Mouse (Mus musculus) olfactory bulb, adult 2 months (tissue): ENCODE data around the gene Ifna14. TPM values are rescaled to one million over a fixed set of nuclear protein-coding genes. Genes with fewer than 3 reads are reported as not detected.

Source experiments
- H3K27ac ChIP-seq: fragments of 200-500 bp; 2 replicates; pipeline ENCODE4 v1.5.1; 2012; ENCODE audit warnings: low read depth, low read length; ENCODE audit not compliant: insufficient read depth
- H3K4me1 ChIP-seq: fragments of 200-500 bp; 2 replicates; pipeline ENCODE4 v1.6.1; 2012; ENCODE audit warnings: low read length; ENCODE audit not compliant: control insufficient read depth, insufficient read depth
- H3K4me3 ChIP-seq: fragments of 200-500 bp; 2 replicates; pipeline ENCODE4 v1.5.1; 2012; ENCODE audit warnings: mild to moderate bottlenecking, low read depth, low read length, moderate library complexity; ENCODE audit not compliant: insufficient read depth
- CTCF ChIP-seq: fragments of 200-500 bp; IDR thresholded peaks from 2 replicates; pipeline ENCODE4 v1.5.1; 2012; ENCODE audit warnings: low read depth, mild to moderate bottlenecking, low read length, moderate library complexity; ENCODE audit not compliant: insufficient read depth
- POLR2A ChIP-seq: fragments of 200-500 bp; IDR thresholded peaks from 2 replicates; pipeline ENCODE4 v1.6.1; 2012; ENCODE audit warnings: mild to moderate bottlenecking, low read depth, low read length, moderate library complexity; ENCODE audit not compliant: insufficient read depth
- WGBS: fragments of 180-500 bp; shearing (Covaris S2); methylation state at CpG from one replicate; pipeline ENCODE4 v1.1.7; 2018; 5-methylcytosine and 5-hydroxymethylcytosine counted together
- polyA plus RNA-seq: library from polyadenylated mRNA; stranded (reverse); fragments of >200 nt; gene quantifications from 2 replicates; pipeline ENCODE4 v1.2.4, GENCODE M21; 2012; ENCODE audit warnings: low replicate concordance; ENCODE audit not compliant: missing spikeins, insufficient read depth, insufficient read length

Ifna14 gene
- polyA plus RNA-seq, 1 experiment: not detected

GRCm38 (mm10) chr4:88536640-88537039 is 35.0 kb downstream of the Ifna14 start:
- 77% methylated on average over 7 of the region's 7 CpGs for WGBS
- H3K27ac ChIP-seq: no peak overlapping the region
- TF ChIP-seq CTCF: no peak
- no peak for TF ChIP-seq POLR2A

GRCm38 (mm10) chr4:88535742-88536141 is 35.9 kb downstream of the Ifna14 start:
- Histone ChIP-seq H3K4me3 (no peak overlapping the region), H3K4me1 (no peaks in the 10 kb centered on the region), H3K27ac (no peak overlapping the region)
- no peak for TF ChIP-seq POLR2A
- TF ChIP-seq CTCF: no peak
- WGBS: 100% methylated on average over 1 of the region's 1 CpGs

More at GRCm38 (mm10) chr4:88536640-88537039, 35.0 kb downstream of the Ifna14 start:
- no peak overlapping the region for H3K4me3 ChIP-seq
- H3K4me1 ChIP-seq: no peaks in the 10 kb centered on the region

- H3K4me1 ChIP-seq: no peaks in the 10 kb centered on the region
- WGBS: 75% methylated on average over 1 of the region's 1 CpGs
- no peak overlapping the region for H3K4me3 ChIP-seq
- TF ChIP-seq CTCF: no peak
- TF ChIP-seq POLR2A: no peak
- no peak overlapping the region for H3K27ac ChIP-seq
Observed at GRCm38 (mm10) chr4:88534903-88535302, 36.7 kb downstream of the Ifna14 start.

- WGBS: 93% methylated on average over 2 of the region's 2 CpGs
- TF ChIP-seq CTCF (no peak), POLR2A (no peak)
- H3K4me1 ChIP-seq: no peaks in the 10 kb centered on the region
- H3K27ac ChIP-seq: no peak overlapping the region
- H3K4me3 ChIP-seq: no peak overlapping the region
Observed at GRCm38 (mm10) chr4:88533499-88533898, 38.1 kb downstream of the Ifna14 start.

GRCm38 (mm10) chr4:88530892-88531291 is 40.7 kb downstream of the Ifna14 start:
- TF ChIP-seq CTCF (no peak), POLR2A (no peak)
- WGBS: 92% methylated on average over 2 of the region's 2 CpGs
- Histone ChIP-seq H3K4me1 (no peaks in the 10 kb centered on the region), H3K27ac (no peak overlapping the region), H3K4me3 (no peak overlapping the region)

- TF ChIP-seq POLR2A: no peak
- no peak for TF ChIP-seq CTCF
- 76% methylated on average over 4 of the region's 4 CpGs for WGBS
Observed at GRCm38 (mm10) chr4:88530271-88530670, 41.3 kb downstream of the Ifna14 start.

GRCm38 (mm10) chr4:88526379-88527049 is 45.1 kb downstream of the Ifna14 start:
- WGBS: 82% methylated on average over 5 of the region's 5 CpGs

More at GRCm38 (mm10) chr4:88530271-88530670, 41.3 kb downstream of the Ifna14 start:
- Histone ChIP-seq H3K4me3 (no peak overlapping the region), H3K4me1 (no peaks in the 10 kb centered on the region), H3K27ac (no peak overlapping the region)

GRCm38 (mm10) chr4:88525393-88525792 is 46.2 kb downstream of the Ifna14 start:
- no peak for TF ChIP-seq CTCF
- no peak for TF ChIP-seq POLR2A
- no peaks in the 10 kb centered on the region for H3K4me1 ChIP-seq
- H3K4me3 ChIP-seq: no peak overlapping the region
- 83% methylated on average over 3 of the region's 3 CpGs for WGBS
- no peak overlapping the region for H3K27ac ChIP-seq

More at GRCm38 (mm10) chr4:88526379-88527049, 45.1 kb downstream of the Ifna14 start:
- Histone ChIP-seq H3K4me3 (no peak overlapping the region), H3K4me1 (no peaks in the 10 kb centered on the region), H3K27ac (no peak overlapping the region)
- no peak for TF ChIP-seq CTCF
- no peak for TF ChIP-seq POLR2A

GRCm38 (mm10) chr4:88523241-88523640 is 48.4 kb downstream of the Ifna14 start:
- no peak for TF ChIP-seq CTCF
- TF ChIP-seq POLR2A: no peak
- Histone ChIP-seq H3K27ac (no peak overlapping the region), H3K4me3 (no peak overlapping the region), H3K4me1 (no peaks in the 10 kb centered on the region)
